Mouse (Mus musculus) left cerebral cortex, postnatal 36 days (tissue): ENCODE results near the gene Neurod2. TPM values are rescaled to one million over a fixed set of nuclear protein-coding genes. Genes with fewer than 3 reads are reported as not detected.

ENCODE experiments used
- DNase-seq, 2 experiments: peaks; one replicate each; pipeline ENCODE4 v3.0.0; 2021 to 2022; ENCODE audit warnings: low spot score in 2 of 2, mixed read lengths in 1 of 2
- intact Hi-C: fragments of 180-260 bp; cut with DNase I; formaldehyde crosslinking; loops from one replicate; pipeline ENCODE4 v1.15.1; 2025
- total RNA-seq, 2 experiments: library from RNA; stranded (reverse); gene quantifications; 2 replicates each; pipeline ENCODE4 v1.2.3; 2021

Neurod2 gene
- total RNA-seq, 2 experiments from 2014 or later, result 65.2 to 77.3 TPM

GRCm38 (mm10) chr11:98290906-98291305, 38.5 kb downstream of the Neurod2 start:
- intact Hi-C loops, result no loop called here

GRCm38 (mm10) chr11:98289873-98290272, 39.6 kb downstream of the Neurod2 start:
- intact Hi-C loops, result no loop called here
- DNase-seq, result peak; percentile 39 to 48

More at GRCm38 (mm10) chr11:98290906-98291305, 38.5 kb downstream of the Neurod2 start:
- no peak for DNase-seq

- intact Hi-C loops, result no loop called here
- DNase-seq, result no peak
These were observed 41.5 kb downstream of the Neurod2 start for GRCm38 (mm10) chr11:98287961-98288360.

GRCm38 (mm10) chr11:98287531-98287930, 41.9 kb downstream of the Neurod2 start:
- no peak for DNase-seq

GRCm38 (mm10) chr11:98285368-98285767, 44.1 kb downstream of the Neurod2 start:
- no peak for DNase-seq
- intact Hi-C loops, result no loop called here

More at GRCm38 (mm10) chr11:98287531-98287930, 41.9 kb downstream of the Neurod2 start:
- intact Hi-C loops, result no loop called here

GRCm38 (mm10) chr11:98284230-98284629, 45.2 kb downstream of the Neurod2 start:
- DNase-seq, result peak; percentile 51 to 63
- intact Hi-C loops, result no loop called here

- DNase-seq, result no peak
- intact Hi-C loops, result no loop called here
These were observed 45.7 kb downstream of the Neurod2 start for GRCm38 (mm10) chr11:98283740-98284139.

Other genes with a start within 250 kb of the Neurod2 start
- gene Fbxl20, start 179.2 kb downstream of the Neurod2 start, total RNA-seq, result 10 to 100 TPM; 36.0 to 42.2 TPM
- gene Med1, start 136.4 kb downstream of the Neurod2 start, total RNA-seq, result 10 to 100 TPM; 50.4 to 59.8 TPM
- 10 to 100 TPM; 34.4 to 44.4 TPM for gene Cdk12, start 126.6 kb downstream of the Neurod2 start, total RNA-seq
- 100 to 1,000 TPM; 225 to 274 TPM for gene Ppp1r1b, start 18.8 kb upstream of the Neurod2 start, total RNA-seq
- 10 to 100 TPM; 35.9 to 39.3 TPM for gene Stard3, start 28.7 kb upstream of the Neurod2 start, total RNA-seq
- 10 to 100 TPM; 11.8 to 14.4 TPM for gene Tcap, start 54.2 kb upstream of the Neurod2 start, total RNA-seq
- gene Pnmt, start 56.8 kb upstream of the Neurod2 start, total RNA-seq, result under 1 TPM; 0.34 to 0.47 TPM
- gene Pgap3, start 70.8 kb upstream of the Neurod2 start, total RNA-seq, result 10 to 100 TPM in 1 of 2 experiments, 1 to 10 TPM in 1; 9.9 to 10.9 TPM
- gene Erbb2, start 82.8 kb upstream of the Neurod2 start, total RNA-seq, result 1 to 10 TPM; 1.7 to 2.4 TPM
- 100 to 1,000 TPM; 100 to 126 TPM for gene Mien1, start 109.3 kb upstream of the Neurod2 start, total RNA-seq
- gene Grb7, start 116.7 kb upstream of the Neurod2 start, total RNA-seq, result 1 to 10 TPM; 2.8 to 2.9 TPM
- not detected for gene Ikzf3, start 216.4 kb upstream of the Neurod2 start, total RNA-seq
- under 1 TPM in 1 of 2 experiments, not detected in 1; 0.20 TPM for gene Zpbp2, start 221.4 kb upstream of the Neurod2 start, total RNA-seq